Mouse (Mus musculus) adipocyte (in vitro differentiated cells): ENCODE measurements around the gene Grhl3.
A peak's percentile ranks its signal among the peaks of the same experiment; 100 is the strongest.

Source experiments
- DNase-seq: peaks from one replicate; pipeline ENCODE4 v3.0.0-alpha.2; 2016; ENCODE audit warnings: low spot score

The Grhl3 gene

GRCm38 (mm10) chr4:135572276-135572675, 1.2 kb downstream of the Grhl3 start:
- no peak for DNase-seq

GRCm38 (mm10) chr4:135571037-135571550, 2.3 kb downstream of the Grhl3 start:
- DNase-seq: no peak

- no peak for DNase-seq
Measured at GRCm38 (mm10) chr4:135570152-135571036, 3.0 kb downstream of the Grhl3 start.

- no peak for DNase-seq
Measured at GRCm38 (mm10) chr4:135569201-135569600, 4.2 kb downstream of the Grhl3 start.

GRCm38 (mm10) chr4:135567484-135567883, 5.9 kb downstream of the Grhl3 start:
- no peak for DNase-seq

GRCm38 (mm10) chr4:135567042-135567441, 6.4 kb downstream of the Grhl3 start:
- DNase-seq: no peak

- peak; percentile 8 for DNase-seq
Measured at GRCm38 (mm10) chr4:135565400-135565799, 8.0 kb downstream of the Grhl3 start.

- no peak for DNase-seq
Measured at GRCm38 (mm10) chr4:135563794-135564193, 9.6 kb downstream of the Grhl3 start.

- no peak for DNase-seq
Measured at GRCm38 (mm10) chr4:135549323-135549722, 24.1 kb downstream of the Grhl3 start.

GRCm38 (mm10) chr4:135548521-135549077, 24.8 kb downstream of the Grhl3 start:
- DNase-seq: no peak

GRCm38 (mm10) chr4:135548108-135548507, 25.3 kb downstream of the Grhl3 start:
- no peak for DNase-seq

- no peak for DNase-seq
Measured at GRCm38 (mm10) chr4:135547551-135547950, 25.9 kb downstream of the Grhl3 start.

GRCm38 (mm10) chr4:135546793-135547192, 26.6 kb downstream of the Grhl3 start:
- DNase-seq: no peak

- DNase-seq: no peak
Measured at GRCm38 (mm10) chr4:135546008-135546407, 27.4 kb downstream of the Grhl3 start.

- no peak for DNase-seq
Measured at GRCm38 (mm10) chr4:135545080-135545511, 28.3 kb downstream of the Grhl3 start.

- no peak for DNase-seq
Measured at GRCm38 (mm10) chr4:135544284-135544683, 29.1 kb downstream of the Grhl3 start.

GRCm38 (mm10) chr4:135540057-135540456, 33.4 kb downstream of the Grhl3 start:
- DNase-seq: no peak

- DNase-seq: no peak
Measured at GRCm38 (mm10) chr4:135539056-135539455, 34.4 kb downstream of the Grhl3 start.

- no peak for DNase-seq
Measured at GRCm38 (mm10) chr4:135535021-135535420, 38.4 kb downstream of the Grhl3 start.

GRCm38 (mm10) chr4:135533001-135533400, 40.4 kb downstream of the Grhl3 start:
- DNase-seq: no peak

GRCm38 (mm10) chr4:135531771-135532613, 41.4 kb downstream of the Grhl3 start:
- DNase-seq: no peak

GRCm38 (mm10) chr4:135531236-135531635, 42.2 kb downstream of the Grhl3 start:
- no peak for DNase-seq
